Mouse (Mus musculus) cortical plate, adult 2 months (tissue): Measurements from ENCODE around the gene Neurl1a. TPM values are rescaled to one million over a fixed set of nuclear protein-coding genes. Genes with fewer than 3 reads are reported as not detected.

Experiments
- H3K27ac ChIP-seq: fragments of 200-500 bp; 2 replicates; pipeline ENCODE4 v1.5.1; 2012; ENCODE audit warnings: low read length, control low read depth, inconsistent platforms; ENCODE audit not compliant: insufficient read depth
- H3K4me1 ChIP-seq: fragments of 200-500 bp; 2 replicates; pipeline ENCODE4 v1.6.1; 2011; ENCODE audit warnings: low read length; ENCODE audit not compliant: control insufficient read depth, insufficient read depth
- H3K4me3 ChIP-seq: fragments of 200-500 bp; 2 replicates; pipeline ENCODE4 v1.5.1; 2011; ENCODE audit warnings: mild to moderate bottlenecking, low read length, control low read depth; ENCODE audit not compliant: insufficient read depth
- CTCF ChIP-seq: fragments of 200-500 bp; IDR thresholded peaks from 2 replicates; pipeline ENCODE4 v1.5.1; 2011; ENCODE audit warnings: mild to moderate bottlenecking, control low read depth, low read length; ENCODE audit not compliant: insufficient read depth; ENCODE audit errors: extremely low read depth
- POLR2A ChIP-seq: fragments of 200-500 bp; IDR thresholded peaks from 2 replicates; pipeline ENCODE4 v1.6.1; 2011; ENCODE audit warnings: mild to moderate bottlenecking, low read length, control low read depth; ENCODE audit not compliant: insufficient read depth; ENCODE audit errors: extremely low read depth
- polyA plus RNA-seq: library from polyadenylated mRNA; depleted of rRNA; stranded (reverse); fragments of >200 nt; gene quantifications from 2 replicates; pipeline ENCODE4 v1.2.3, GENCODE M21; 2012

The Neurl1a gene
- polyA plus RNA-seq, 1 experiment = 124 TPM

- H3K4me1 ChIP-seq = peaks cover 9% of the 10 kb centered on the region
- TF ChIP-seq CTCF = no peak
- no peak for TF ChIP-seq POLR2A
- no peak overlapping the region for H3K4me3 ChIP-seq
- H3K27ac ChIP-seq = no peak overlapping the region
Measured at GRCm38 (mm10) chr19:47221006-47221405, 42.4 kb downstream of the Neurl1a start.

GRCm38 (mm10) chr19:47221500-47222153, 43.0 kb downstream of the Neurl1a start:
- peaks cover 9% of the 10 kb centered on the region for H3K4me1 ChIP-seq
- TF ChIP-seq CTCF = no peak
- TF ChIP-seq POLR2A = no peak
- H3K4me3 ChIP-seq = no peak overlapping the region
- H3K27ac ChIP-seq = no peak overlapping the region

- no peak for TF ChIP-seq CTCF
- TF ChIP-seq POLR2A = no peak
- no peak overlapping the region for H3K27ac ChIP-seq
- no peak overlapping the region for H3K4me3 ChIP-seq
- H3K4me1 ChIP-seq = peaks cover 9% of the 10 kb centered on the region
Measured at GRCm38 (mm10) chr19:47222154-47222840, 43.7 kb downstream of the Neurl1a start.

DNA sequence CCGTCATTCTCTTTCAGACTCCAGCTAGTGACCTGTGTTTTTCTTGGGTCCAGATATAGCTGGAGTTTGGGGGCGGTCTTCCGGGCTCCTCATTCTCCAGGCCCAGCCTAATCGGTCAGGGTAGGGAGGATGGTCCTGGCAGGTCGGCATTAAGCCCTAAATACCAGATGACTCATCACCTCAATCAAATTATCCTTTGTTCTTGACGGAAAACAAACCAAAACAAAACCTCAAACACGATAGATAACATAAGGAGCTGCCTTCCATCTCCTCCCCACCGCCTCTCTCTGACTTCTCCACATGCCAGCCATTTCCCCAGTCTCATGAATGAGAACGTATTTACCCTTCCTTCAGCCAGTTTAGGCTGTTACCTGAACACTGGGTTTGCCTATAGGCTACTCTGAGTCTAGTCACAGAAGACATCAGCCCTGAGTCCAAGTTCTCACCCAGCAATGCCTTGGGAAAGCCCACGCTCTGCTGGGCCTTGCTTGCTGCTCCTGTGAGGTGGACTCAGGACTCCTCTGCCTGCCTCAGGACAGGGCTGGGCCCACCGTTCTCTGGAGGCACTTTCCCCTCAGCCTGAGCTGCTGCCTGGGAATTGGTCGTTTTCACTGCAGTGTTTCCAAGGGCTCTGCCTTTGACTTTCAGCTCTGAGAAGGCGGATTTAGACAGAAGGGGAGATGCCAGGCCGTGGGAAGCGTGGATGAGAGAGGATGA, 44.4 kb downstream of the Neurl1a start:
- peaks cover 9% of the 10 kb centered on the region for H3K4me1 ChIP-seq
- TF ChIP-seq CTCF (no peak), POLR2A (no peak)
- H3K4me3 ChIP-seq = no peak overlapping the region
- H3K27ac ChIP-seq = no peak overlapping the region

DNA sequence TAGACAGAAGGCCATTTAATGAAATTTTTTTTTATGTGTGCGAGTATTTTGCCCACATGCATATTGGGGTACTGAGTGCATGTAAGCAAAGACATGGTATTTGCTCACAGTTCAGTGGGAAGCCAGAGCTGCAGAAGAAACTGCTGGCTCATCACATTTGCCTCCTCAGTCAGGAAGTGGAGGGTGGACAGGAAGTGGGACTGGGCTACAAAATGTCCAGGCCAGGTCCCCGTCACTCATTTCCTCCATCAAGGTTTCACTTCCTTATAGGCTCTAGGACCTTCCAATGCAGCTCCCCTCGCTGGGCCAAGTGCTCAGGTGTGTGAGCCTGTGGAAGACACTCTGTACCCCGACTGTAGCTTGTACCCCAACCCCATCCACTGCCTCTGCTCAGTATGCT, 46.1 kb downstream of the Neurl1a start:
- H3K4me1 ChIP-seq = peaks cover 15% of the 10 kb centered on the region
- TF ChIP-seq POLR2A = no peak
- TF ChIP-seq CTCF = no peak

DNA sequence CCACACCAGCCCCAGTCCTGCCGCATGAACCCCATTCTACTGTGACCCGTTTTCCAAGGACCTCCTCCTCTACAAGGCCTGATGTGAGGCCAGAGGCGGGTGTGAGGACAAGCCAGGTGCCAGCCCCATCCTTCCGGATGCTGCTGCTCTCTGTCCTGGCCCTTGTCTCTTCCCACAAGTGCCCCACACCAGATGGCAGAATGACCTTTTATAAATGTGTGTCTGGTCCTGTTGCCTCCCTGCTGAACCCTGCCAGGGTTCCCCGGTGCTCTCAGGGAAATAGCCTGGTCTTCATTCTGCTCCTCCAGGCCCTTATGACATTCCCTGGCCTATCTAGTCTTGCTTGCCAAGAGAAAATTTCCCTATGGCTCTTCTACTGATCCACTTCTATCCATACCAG, 47.2 kb downstream of the Neurl1a start:
- H3K4me1 ChIP-seq = peaks cover 15% of the 10 kb centered on the region
- no peak overlapping the region for H3K27ac ChIP-seq
- TF ChIP-seq POLR2A (no peak), CTCF (no peak)
- no peak overlapping the region for H3K4me3 ChIP-seq

More for the DNA sequence above, 46.1 kb downstream of the Neurl1a start:
- Histone ChIP-seq H3K4me3 (no peak overlapping the region), H3K27ac (no peak overlapping the region)

GRCm38 (mm10) chr19:47228725-47229252, 50.2 kb downstream of the Neurl1a start:
- Histone ChIP-seq H3K27ac (no peak overlapping the region), H3K4me3 (peak overlapping the region; percentile 3; the same call in 1 of the 2 replicates), H3K4me1 (peaks cover 8% of the 10 kb centered on the region)
- TF ChIP-seq CTCF = no peak
- no peak for TF ChIP-seq POLR2A

- peaks cover 8% of the 10 kb centered on the region for H3K4me1 ChIP-seq
- no peak overlapping the region for H3K27ac ChIP-seq
- peak overlapping the region; percentile 3; the same call in 1 of the 2 replicates for H3K4me3 ChIP-seq
- TF ChIP-seq CTCF = no peak
- no peak for TF ChIP-seq POLR2A
Measured at GRCm38 (mm10) chr19:47229461-47229860, 50.8 kb downstream of the Neurl1a start.

DNA sequence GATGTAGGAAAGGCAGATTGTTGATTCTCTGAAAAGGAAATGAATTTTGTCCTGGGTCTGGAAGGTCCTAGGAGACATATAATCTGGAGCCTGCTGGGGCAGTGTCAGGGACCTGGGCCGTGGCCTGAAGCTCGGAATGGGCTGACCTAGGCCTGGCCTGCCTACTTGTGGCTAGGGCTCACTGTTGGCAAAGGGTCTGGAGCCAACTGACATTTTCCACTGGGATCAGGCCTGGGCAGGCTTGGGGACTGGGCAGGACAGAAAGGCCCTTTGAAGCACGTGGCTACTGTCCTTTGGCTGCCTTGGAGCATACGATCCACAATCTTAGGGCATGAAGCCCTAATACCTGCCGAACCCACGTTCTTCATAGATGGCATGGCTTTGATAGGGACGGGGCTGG, 51.5 kb downstream of the Neurl1a start:
- Histone ChIP-seq H3K27ac (no peak overlapping the region), H3K4me1 (peaks cover 8% of the 10 kb centered on the region), H3K4me3 (no peak overlapping the region)
- TF ChIP-seq POLR2A = no peak
- no peak for TF ChIP-seq CTCF

DNA sequence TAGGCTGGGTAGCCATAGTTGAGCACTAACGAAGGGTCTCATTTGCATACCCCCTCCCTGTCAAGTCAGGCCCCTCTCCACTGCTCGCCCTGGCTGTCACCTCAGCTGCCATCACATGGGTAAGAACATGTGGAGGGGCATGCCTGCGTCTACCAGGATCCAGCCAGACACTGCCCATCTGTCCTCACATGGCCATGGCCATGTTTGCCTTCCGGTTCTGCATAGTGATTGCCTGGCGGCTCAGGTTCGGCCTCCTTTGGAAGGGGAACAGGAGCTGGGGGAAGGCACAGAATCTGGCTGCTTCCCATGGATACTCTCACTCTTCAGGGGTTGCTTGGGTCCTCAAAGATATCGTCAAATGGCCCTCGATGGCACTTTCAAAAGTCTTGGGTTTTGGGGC, 52.1 kb downstream of the Neurl1a start:
- no peak overlapping the region for H3K27ac ChIP-seq
- TF ChIP-seq POLR2A (no peak), CTCF (no peak)
- no peak overlapping the region for H3K4me3 ChIP-seq

More for the DNA sequence above, 52.1 kb downstream of the Neurl1a start:
- peaks cover 8% of the 10 kb centered on the region for H3K4me1 ChIP-seq
